Mouse (Mus musculus) limb, embryonic 15.5 days (tissue): ENCODE results near the gene Ttll11. TPM values are rescaled to one million over a fixed set of nuclear protein-coding genes. Genes with fewer than 3 reads are reported as not detected.

Experiments
- ATAC-seq: fragments of 200-750 bp; cut with Nextera tagmentation; 2 replicates; pipeline ENCODE4 v1.8.0; 2017; ENCODE audit warnings: low read depth, moderate TSS enrichment; ENCODE audit not compliant: insufficient number of reproducible peaks, low FRiP score, low TSS enrichment
- H3K27ac ChIP-seq: fragments of 300-500 bp; sonication (generic); 2 replicates; pipeline ENCODE4 v1.5.1; 2015; ENCODE audit warnings: moderate library complexity, mild to moderate bottlenecking, inconsistent platforms
- H3K27me3 ChIP-seq: fragments of 300-500 bp; sonication (generic); 2 replicates; pipeline ENCODE4 v1.6.1; 2015; ENCODE audit warnings: inconsistent platforms
- H3K36me3 ChIP-seq: fragments of 300-500 bp; sonication (generic); 2 replicates; pipeline ENCODE4 v1.6.1; 2015; ENCODE audit warnings: inconsistent platforms
- H3K4me1 ChIP-seq: fragments of 300-500 bp; sonication (generic); 2 replicates; pipeline ENCODE4 v1.6.1; 2015; ENCODE audit warnings: inconsistent platforms
- H3K4me2 ChIP-seq: fragments of 300-500 bp; sonication (generic); 2 replicates; pipeline ENCODE4 v1.6.1; 2015; ENCODE audit warnings: mild to moderate bottlenecking, inconsistent platforms
- H3K4me3 ChIP-seq: fragments of 300-500 bp; sonication (generic); 2 replicates; pipeline ENCODE4 v1.5.1; 2015; ENCODE audit warnings: mild to moderate bottlenecking, inconsistent platforms
- H3K9ac ChIP-seq: fragments of 300-500 bp; sonication (generic); 2 replicates; pipeline ENCODE4 v1.6.1; 2015; ENCODE audit warnings: inconsistent platforms
- H3K9me3 ChIP-seq: fragments of 300-500 bp; sonication (generic); 2 replicates; pipeline ENCODE4 v1.6.1; 2016; ENCODE audit warnings: inconsistent platforms
- WGBS: fragments of 180-500 bp; shearing (Covaris S2); methylation state at CpG from one replicate; pipeline ENCODE4 v1.1.7; 2015; 5-methylcytosine and 5-hydroxymethylcytosine counted together
- polyA plus RNA-seq: library from polyadenylated mRNA; unstranded; fragments of >200 nt; fragmentation: Nextera tagmentation; extraction: Ambion mirVana; gene quantifications from 2 replicates; pipeline ENCODE4 v1.2.1, GENCODE M21; 2015

The Ttll11 gene
- polyA plus RNA-seq, 1 experiment from 2014 or later: 1.0 TPM

- ATAC-seq: no peak
- no peaks in the 10 kb centered on the region for H3K9me3 ChIP-seq
- 34% methylated on average over 2 of the region's 2 CpGs for WGBS
- H3K27ac ChIP-seq: no peak overlapping the region
- H3K27me3 ChIP-seq: no peaks in the 10 kb centered on the region
- no peaks in the 10 kb centered on the region for H3K36me3 ChIP-seq
- H3K4me3 ChIP-seq: no peak overlapping the region
- H3K9ac ChIP-seq: no peak overlapping the region
- no peak overlapping the region for H3K4me2 ChIP-seq
- H3K4me1 ChIP-seq: 0 out of 2 replicates have a peak, but pooled peaks cover 3% of the 10 kb centered on the region
These were observed 110.5 kb downstream of the Ttll11 start for GRCm38 (mm10) chr2:35869165-35869564.

GRCm38 (mm10) chr2:35863284-35863683 lies 116.4 kb downstream of the Ttll11 start:
- WGBS: 72% methylated on average over 4 of the region's 4 CpGs
- Histone ChIP-seq H3K9ac (no peak overlapping the region), H3K4me2 (no peak overlapping the region), H3K4me3 (no peak overlapping the region), H3K9me3 (no peaks in the 10 kb centered on the region), H3K27ac (no peak overlapping the region), H3K4me1 (peaks cover 9% of the 10 kb centered on the region; the same call in 1 of the 2 replicates), H3K36me3 (no peaks in the 10 kb centered on the region), H3K27me3 (no peaks in the 10 kb centered on the region)
- no peak for ATAC-seq

- H3K4me1 ChIP-seq: peaks cover 9% of the 10 kb centered on the region; the same call in 1 of the 2 replicates
- no peaks in the 10 kb centered on the region for H3K27me3 ChIP-seq
- H3K36me3 ChIP-seq: no peaks in the 10 kb centered on the region
- no peak overlapping the region for H3K4me2 ChIP-seq
- H3K9me3 ChIP-seq: no peaks in the 10 kb centered on the region
- H3K27ac ChIP-seq: no peak overlapping the region
- WGBS: 87% methylated on average over 7 of the region's 7 CpGs
- H3K9ac ChIP-seq: no peak overlapping the region
- no peak for ATAC-seq
- H3K4me3 ChIP-seq: no peak overlapping the region
These were observed 118.5 kb downstream of the Ttll11 start for GRCm38 (mm10) chr2:35861185-35861584.

- H3K4me3 ChIP-seq: no peak overlapping the region
- no peaks in the 10 kb centered on the region for H3K9me3 ChIP-seq
- no peak for ATAC-seq
- 0 out of 2 replicates have a peak overlapping the region, but pooled peaks have one; percentile 43 for H3K27ac ChIP-seq
- H3K27me3 ChIP-seq: no peaks in the 10 kb centered on the region
- no peak overlapping the region for H3K4me2 ChIP-seq
- H3K9ac ChIP-seq: no peak overlapping the region
- peaks cover 9% of the 10 kb centered on the region; the same call in 1 of the 2 replicates for H3K4me1 ChIP-seq
- WGBS: 39% methylated on average over 10 of the region's 10 CpGs
- H3K36me3 ChIP-seq: no peaks in the 10 kb centered on the region
These were observed 119.3 kb downstream of the Ttll11 start for GRCm38 (mm10) chr2:35860394-35860744.

GRCm38 (mm10) chr2:35859708-35860393 lies 119.9 kb downstream of the Ttll11 start:
- 53% methylated on average over 7 of the region's 7 CpGs for WGBS
- no peak overlapping the region for H3K4me2 ChIP-seq
- 0 out of 2 replicates have a peak overlapping the region, but pooled peaks have one; percentile 43 for H3K27ac ChIP-seq
- no peak overlapping the region for H3K4me3 ChIP-seq
- H3K9me3 ChIP-seq: no peaks in the 10 kb centered on the region
- peaks cover 9% of the 10 kb centered on the region; the same call in 1 of the 2 replicates for H3K4me1 ChIP-seq
- H3K27me3 ChIP-seq: no peaks in the 10 kb centered on the region
- no peak for ATAC-seq
- H3K9ac ChIP-seq: no peak overlapping the region
- H3K36me3 ChIP-seq: no peaks in the 10 kb centered on the region

- WGBS: 66% methylated on average over 6 of the region's 6 CpGs
- H3K36me3 ChIP-seq: no peaks in the 10 kb centered on the region
- H3K27me3 ChIP-seq: no peaks in the 10 kb centered on the region
- no peak overlapping the region for H3K27ac ChIP-seq
- no peak overlapping the region for H3K4me3 ChIP-seq
- peaks cover 8% of the 10 kb centered on the region; the same call in 1 of the 2 replicates for H3K4me1 ChIP-seq
- H3K9me3 ChIP-seq: no peaks in the 10 kb centered on the region
- ATAC-seq: no peak
- H3K4me2 ChIP-seq: no peak overlapping the region
- H3K9ac ChIP-seq: no peak overlapping the region
These were observed 121.4 kb downstream of the Ttll11 start for GRCm38 (mm10) chr2:35858281-35858680.

GRCm38 (mm10) chr2:35856901-35857300 lies 122.8 kb downstream of the Ttll11 start:
- ATAC-seq: no peak
- Histone ChIP-seq H3K4me3 (no peak overlapping the region), H3K27ac (no peak overlapping the region), H3K9me3 (no peaks in the 10 kb centered on the region), H3K4me1 (peaks cover 11% of the 10 kb centered on the region; the same call in 1 of the 2 replicates), H3K9ac (no peak overlapping the region), H3K4me2 (no peak overlapping the region), H3K27me3 (no peaks in the 10 kb centered on the region), H3K36me3 (no peaks in the 10 kb centered on the region)
- 82% methylated on average over 2 of the region's 2 CpGs for WGBS

GRCm38 (mm10) chr2:35854877-35855276 lies 124.8 kb downstream of the Ttll11 start:
- Histone ChIP-seq H3K36me3 (no peaks in the 10 kb centered on the region), H3K27ac (no peak overlapping the region), H3K4me2 (no peak overlapping the region), H3K9ac (no peak overlapping the region), H3K27me3 (no peaks in the 10 kb centered on the region), H3K4me3 (no peak overlapping the region), H3K9me3 (no peaks in the 10 kb centered on the region), H3K4me1 (peaks cover 10% of the 10 kb centered on the region; the same call in 1 of the 2 replicates)
- WGBS: 40% methylated on average over 5 of the region's 5 CpGs
- ATAC-seq: no peak

- Histone ChIP-seq H3K27me3 (no peaks in the 10 kb centered on the region), H3K4me3 (no peak overlapping the region), H3K4me1 (peaks cover 10% of the 10 kb centered on the region; the same call in 1 of the 2 replicates), H3K27ac (no peak overlapping the region), H3K9ac (no peak overlapping the region), H3K9me3 (no peaks in the 10 kb centered on the region), H3K4me2 (no peak overlapping the region), H3K36me3 (no peaks in the 10 kb centered on the region)
- ATAC-seq: no peak
- WGBS: 67% methylated on average over 4 of the region's 4 CpGs
These were observed 126.7 kb downstream of the Ttll11 start for GRCm38 (mm10) chr2:35852971-35853370.

- Histone ChIP-seq H3K9ac (no peak overlapping the region), H3K4me2 (no peak overlapping the region), H3K9me3 (no peaks in the 10 kb centered on the region), H3K27me3 (no peaks in the 10 kb centered on the region), H3K4me3 (no peak overlapping the region), H3K27ac (no peak overlapping the region), H3K4me1 (peaks cover 10% of the 10 kb centered on the region; the same call in 1 of the 2 replicates), H3K36me3 (no peaks in the 10 kb centered on the region)
- no peak for ATAC-seq
- WGBS: 52% methylated on average over 3 of the region's 3 CpGs
These were observed 127.6 kb downstream of the Ttll11 start for GRCm38 (mm10) chr2:35852164-35852509.

- no peak overlapping the region for H3K9ac ChIP-seq
- H3K9me3 ChIP-seq: no peaks in the 10 kb centered on the region
- ATAC-seq: no peak
- WGBS: 17% methylated on average over 17 of the region's 17 CpGs
- H3K4me3 ChIP-seq: no peak overlapping the region
- H3K4me1 ChIP-seq: peaks cover 10% of the 10 kb centered on the region; the same call in 1 of the 2 replicates
- H3K27ac ChIP-seq: no peak overlapping the region
- H3K4me2 ChIP-seq: no peak overlapping the region
- no peaks in the 10 kb centered on the region for H3K27me3 ChIP-seq
- no peaks in the 10 kb centered on the region for H3K36me3 ChIP-seq
These were observed 128.1 kb downstream of the Ttll11 start for GRCm38 (mm10) chr2:35851420-35852163.

GRCm38 (mm10) chr2:35849632-35850230 lies 130.0 kb downstream of the Ttll11 start:
- no peak for ATAC-seq
- no peak overlapping the region for H3K27ac ChIP-seq
- H3K4me2 ChIP-seq: no peak overlapping the region
- H3K4me1 ChIP-seq: peaks cover 11% of the 10 kb centered on the region; the same call in 1 of the 2 replicates
- no peak overlapping the region for H3K4me3 ChIP-seq
- no peak overlapping the region for H3K9ac ChIP-seq
- no peaks in the 10 kb centered on the region for H3K9me3 ChIP-seq
- no peaks in the 10 kb centered on the region for H3K36me3 ChIP-seq
- WGBS: 32% methylated on average over 10 of the region's 10 CpGs
- H3K27me3 ChIP-seq: no peaks in the 10 kb centered on the region
